Mouse (Mus musculus) liver, postnatal 0 days (tissue): Measurements from ENCODE around the gene Castor1.

ENCODE experiments used
- CTCF ChIP-seq: sonication (generic); IDR thresholded peaks from 2 replicates; pipeline ENCODE4 v1.5.1; 2016; ENCODE audit warnings: antibody characterized with exemption, low read depth
- EP300 ChIP-seq: IDR thresholded peaks from 2 replicates; pipeline ENCODE4 v1.6.1; 2016; ENCODE audit warnings: antibody characterized with exemption, low read depth, mild to moderate bottlenecking

DNA sequence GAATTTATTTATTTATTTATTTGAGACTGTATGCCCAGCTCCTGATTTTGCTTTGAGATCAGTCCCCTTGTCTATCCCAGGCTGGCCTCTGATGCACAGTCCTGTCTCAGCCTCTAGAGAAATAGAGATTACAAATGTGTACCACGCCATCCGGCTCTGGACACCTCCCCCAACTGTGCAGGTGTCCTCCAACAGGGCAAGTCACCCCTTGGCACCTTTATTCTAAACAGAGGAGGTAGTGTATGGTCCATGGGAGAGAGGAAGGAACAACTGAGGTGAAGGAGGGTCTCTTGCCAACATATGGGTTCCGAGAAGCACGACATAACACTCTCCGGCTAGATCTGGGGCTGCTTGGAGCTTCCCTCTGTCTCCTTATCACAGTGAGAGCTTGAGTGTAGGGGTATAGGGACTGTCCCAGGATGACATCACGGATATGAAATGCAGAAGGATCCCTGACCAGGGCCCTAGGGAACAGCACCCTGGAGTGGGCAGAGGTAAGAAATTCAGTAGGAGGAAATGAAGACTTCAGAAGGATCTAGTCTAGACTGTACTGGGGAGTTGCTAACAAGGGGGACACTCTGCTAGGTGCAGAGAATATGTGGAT, 17.1 kb downstream of the Castor1 start:
- TF ChIP-seq CTCF, result no peak
- no peak for TF ChIP-seq EP300
